Mouse (Mus musculus): Measurements from ENCODE around the gene H2-Q10.
"Not testable (repeated sequence)": the region's sequence is repeated elsewhere in the genome, so short reads cannot be mapped to it uniquely, and the experiment has no call there.

Gene H2-Q10

GRCm38 (mm10) chr17:35458247-35458646, 11.6 kb upstream of the H2-Q10 start:
- DNase-seq (ENCODE audit: low read depth, low spot score): not testable (repeated sequence)

GRCm38 (mm10) chr17:35460513-35461341, 9.2 kb upstream of the H2-Q10 start:
- DNase-seq (ENCODE audit: low read depth, low spot score): not testable (repeated sequence)

GRCm38 (mm10) chr17:35465651-35466050, 4.2 kb upstream of the H2-Q10 start:
- DNase-seq (ENCODE audit: low read depth, low spot score): not testable (repeated sequence)

- DNase-seq (ENCODE audit: low read depth, low spot score): not testable (repeated sequence)
These were observed 953 bp upstream of the H2-Q10 start for GRCm38 (mm10) chr17:35468936-35469335.

GRCm38 (mm10) chr17:35484066-35484465, 14.2 kb downstream of the H2-Q10 start:
- DNase-seq (ENCODE audit: low read depth, low spot score): peak; percentile 20

- DNase-seq (ENCODE audit: low read depth, low spot score): no peak
These were observed 15.8 kb downstream of the H2-Q10 start for GRCm38 (mm10) chr17:35485702-35486101.

- no peak for DNase-seq (ENCODE audit: low read depth, low spot score)
These were observed 16.8 kb downstream of the H2-Q10 start for GRCm38 (mm10) chr17:35486726-35487125.

GRCm38 (mm10) chr17:35488041-35488440, 18.2 kb downstream of the H2-Q10 start:
- no peak for DNase-seq (ENCODE audit: low read depth, low spot score)

- DNase-seq (ENCODE audit: low read depth, low spot score): no peak
These were observed 20.4 kb downstream of the H2-Q10 start for GRCm38 (mm10) chr17:35490320-35490719.

GRCm38 (mm10) chr17:35497124-35497523, 27.2 kb downstream of the H2-Q10 start:
- DNase-seq (ENCODE audit: low read depth, low spot score): no peak

- no peak for DNase-seq (ENCODE audit: low read depth, low spot score)
These were observed 32.3 kb downstream of the H2-Q10 start for GRCm38 (mm10) chr17:35502226-35502625.

- no peak for DNase-seq (ENCODE audit: low read depth, low spot score)
These were observed 32.9 kb downstream of the H2-Q10 start for GRCm38 (mm10) chr17:35502762-35503161.

- no peak for DNase-seq (ENCODE audit: low read depth, low spot score)
These were observed 34.0 kb downstream of the H2-Q10 start for GRCm38 (mm10) chr17:35503849-35504248.

GRCm38 (mm10) chr17:35504628-35505481, 35.0 kb downstream of the H2-Q10 start:
- no peak for DNase-seq (ENCODE audit: low read depth, low spot score)

GRCm38 (mm10) chr17:35505776-35506175, 35.9 kb downstream of the H2-Q10 start, which contains the start of gene Pou5f1:
Gene Pou5f1 (plus strand): TSS chr17:35506018.
- no peak for DNase-seq (ENCODE audit: low read depth, low spot score)

- DNase-seq (ENCODE audit: low read depth, low spot score): no peak
These were observed 37.0 kb downstream of the H2-Q10 start for GRCm38 (mm10) chr17:35506881-35507280.

- no peak for DNase-seq (ENCODE audit: low read depth, low spot score)
These were observed 37.8 kb downstream of the H2-Q10 start for GRCm38 (mm10) chr17:35507556-35508260.

GRCm38 (mm10) chr17:35508279-35508678, 38.4 kb downstream of the H2-Q10 start:
- not testable (repeated sequence) for DNase-seq (ENCODE audit: low read depth, low spot score)

- no peak for DNase-seq (ENCODE audit: low read depth, low spot score)
These were observed 39.4 kb downstream of the H2-Q10 start for GRCm38 (mm10) chr17:35509284-35509683.

GRCm38 (mm10) chr17:35512916-35513626, 43.2 kb downstream of the H2-Q10 start:
- DNase-seq (ENCODE audit: low read depth, low spot score): no peak

- peak; percentile 11 for DNase-seq (ENCODE audit: low read depth, low spot score)
These were observed 44.0 kb downstream of the H2-Q10 start for GRCm38 (mm10) chr17:35513886-35514285.
